Mouse (Mus musculus) limb, embryonic 11.5 days (tissue): ENCODE measurements at regions not wholly inside any gene's neighbourhood (a gene's known extent, or its start where the extent isn't known, plus 50 kb on each side); places are given as distances from the start of the nearest gene placed in this dataset.
A peak's percentile ranks its signal among the peaks of the same experiment; 100 is the strongest.

Experiments used
- ATAC-seq: fragments of 200-750 bp; cut with Nextera tagmentation; 2 replicates; pipeline ENCODE4 v1.8.0; 2017; ENCODE audit warnings: low read depth; ENCODE audit not compliant: insufficient number of reproducible peaks, low FRiP score, low TSS enrichment
- DNase-seq: peaks from one replicate; pipeline ENCODE4 v3.0.0-alpha.2; 2015; ENCODE audit warnings: low spot score
- H3K27ac ChIP-seq: fragments of 300-500 bp; sonication (generic); replicated peaks from 2 replicates; pipeline ENCODE4 v1.5.1; 2014; ENCODE audit warnings: low read depth, mild to moderate bottlenecking, low read length
- H3K27me3 ChIP-seq: fragments of 300-500 bp; sonication (generic); 2 replicates; pipeline ENCODE4 v1.6.1; 2014; ENCODE audit warnings: mild to moderate bottlenecking, low read length, mixed read lengths; ENCODE audit not compliant: control insufficient read depth, insufficient read depth
- H3K36me3 ChIP-seq: fragments of 300-500 bp; sonication (generic); 2 replicates; pipeline ENCODE4 v1.6.1; 2014; ENCODE audit warnings: mild to moderate bottlenecking, low read length, moderate library complexity, mixed read lengths; ENCODE audit not compliant: control insufficient read depth, insufficient read depth
- H3K4me1 ChIP-seq: fragments of 300-500 bp; sonication (generic); 2 replicates; pipeline ENCODE4 v1.6.1; 2014; ENCODE audit warnings: low read length, mixed read lengths; ENCODE audit not compliant: control insufficient read depth, insufficient read depth
- H3K4me2 ChIP-seq: fragments of 300-500 bp; sonication (generic); 2 replicates; pipeline ENCODE4 v1.6.1; 2014; ENCODE audit warnings: low read depth, mild to moderate bottlenecking, moderate library complexity; ENCODE audit not compliant: severe bottlenecking
- H3K4me3 ChIP-seq: fragments of 300-500 bp; sonication (generic); 2 replicates; pipeline ENCODE4 v1.5.1; 2014; ENCODE audit warnings: low read depth, low read length
- H3K9ac ChIP-seq: fragments of 300-500 bp; sonication (generic); 2 replicates; pipeline ENCODE4 v1.6.1; 2014; ENCODE audit warnings: mild to moderate bottlenecking, low read length
- H3K9me3 ChIP-seq: fragments of 300-500 bp; sonication (generic); 2 replicates; pipeline ENCODE4 v1.6.1; 2016; ENCODE audit warnings: low read length; ENCODE audit not compliant: control insufficient read depth
- WGBS: fragments of 180-500 bp; shearing (Covaris S2); extraction: QIAGEN DNeasy Blood & Tissue Kit; methylation state at CpG from one replicate; pipeline ENCODE4 v1.1.7; 2014; 5-methylcytosine and 5-hydroxymethylcytosine counted together

DNA sequence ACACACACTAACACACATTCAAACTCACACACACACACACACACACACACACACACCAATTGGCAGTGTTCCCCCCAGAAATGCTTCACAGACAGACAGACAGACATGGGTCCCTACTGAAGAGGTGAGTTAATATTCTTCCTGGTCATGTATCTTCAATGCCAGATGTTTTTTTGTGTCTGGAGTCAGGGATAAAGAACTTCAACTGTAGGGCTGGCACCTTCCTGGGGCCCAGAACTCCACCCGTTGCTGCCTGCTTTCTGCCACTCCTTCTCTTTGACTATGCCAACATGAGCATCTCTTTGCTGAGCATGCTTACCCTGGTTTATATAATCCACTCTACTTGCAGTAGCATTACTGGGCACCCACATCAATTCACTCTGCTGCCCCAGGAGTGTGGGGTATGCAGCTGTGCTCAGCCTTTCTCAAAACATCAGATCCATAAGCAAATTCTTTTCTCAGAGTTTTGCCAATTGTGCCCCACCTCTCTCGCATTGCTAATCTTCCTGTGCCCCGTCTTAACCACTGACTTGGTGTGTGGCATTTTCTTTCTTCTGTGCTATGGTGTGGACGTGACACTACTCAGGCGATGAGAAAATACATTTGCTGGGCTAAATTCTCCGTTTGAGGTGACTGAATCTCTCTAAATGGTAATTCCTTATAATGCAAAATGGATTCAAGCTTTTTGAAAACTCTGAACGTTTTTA lies 60.5 kb upstream of the Bach2 start:
- H3K9me3 ChIP-seq, result no peaks in the 10 kb centered on the region; the same call in 1 of the 2 replicates
- ATAC-seq (no peak), DNase-seq (no peak)
- WGBS, result 74% methylated on average over 7 of the region's 7 CpGs
- H3K27me3 ChIP-seq, result no peaks in the 10 kb centered on the region
- no peak overlapping the region for H3K4me3 ChIP-seq
- no peaks in the 10 kb centered on the region for H3K36me3 ChIP-seq
- no peak overlapping the region for H3K27ac ChIP-seq
- H3K4me1 ChIP-seq, result peaks cover 34% of the 10 kb centered on the region
- H3K9ac ChIP-seq, result no peak overlapping the region
- H3K4me2 ChIP-seq, result no peak overlapping the region

DNA sequence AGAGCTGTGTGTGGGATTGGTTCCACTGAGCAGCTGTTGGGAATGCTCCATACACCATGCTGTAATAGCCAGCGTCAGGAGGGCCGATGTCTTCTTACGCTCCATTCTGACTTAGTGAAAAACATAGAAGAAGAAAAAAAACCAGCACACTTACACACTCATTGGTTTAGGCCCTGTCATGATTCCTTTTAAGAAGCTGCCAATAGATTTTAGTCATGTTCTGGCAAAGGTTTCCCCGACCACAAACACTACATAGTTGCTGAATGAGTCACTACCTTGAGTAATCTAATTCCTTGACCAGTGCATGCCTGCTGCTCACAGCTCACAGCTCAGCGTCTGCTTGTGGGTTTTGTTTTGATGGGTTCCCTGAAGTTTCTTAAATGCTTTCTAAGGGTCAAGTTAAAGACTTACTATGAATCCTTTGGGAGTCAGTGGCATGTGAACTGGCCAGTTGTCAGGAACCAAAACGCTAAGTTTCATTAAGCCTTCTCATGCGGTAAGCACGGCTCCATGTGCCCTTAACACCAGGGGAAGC lies 58.8 kb upstream of the Bach2 start:
- H3K4me3 ChIP-seq, result no peak overlapping the region
- peak overlapping the region; percentile 65 for H3K27ac ChIP-seq
- no peak overlapping the region for H3K9ac ChIP-seq
- H3K36me3 ChIP-seq, result no peaks in the 10 kb centered on the region
- 47% methylated on average over 8 of the region's 8 CpGs for WGBS
- no peaks in the 10 kb centered on the region for H3K27me3 ChIP-seq
- no peak overlapping the region for H3K4me2 ChIP-seq
- H3K4me1 ChIP-seq, result peaks cover 32% of the 10 kb centered on the region
- no peak for DNase-seq
- peak; percentile 42; the same call in 1 of the 2 replicates for ATAC-seq
- H3K9me3 ChIP-seq, result no peaks in the 10 kb centered on the region; the same call in 1 of the 2 replicates

DNA sequence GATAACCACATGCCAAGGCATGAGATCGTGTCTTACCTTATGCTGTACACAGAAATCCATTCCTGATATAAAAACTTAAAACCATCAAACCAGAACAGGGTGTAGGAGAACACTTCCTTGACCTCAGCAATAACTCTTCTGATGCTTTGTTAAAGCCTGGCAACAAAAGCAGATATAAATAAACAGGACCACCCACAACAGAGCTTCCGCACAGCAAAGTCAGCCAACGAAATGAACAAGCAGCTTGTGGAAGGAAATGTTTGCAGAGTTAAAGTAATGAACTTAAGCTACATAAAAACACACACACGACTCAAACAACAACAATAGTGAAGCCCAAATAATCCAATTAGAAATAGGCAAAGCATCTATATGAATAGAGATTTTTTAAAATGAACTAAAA lies 54.8 kb upstream of the Bach2 start:
- Histone ChIP-seq H3K36me3 (no peaks in the 10 kb centered on the region), H3K27me3 (no peaks in the 10 kb centered on the region), H3K27ac (no peak overlapping the region), H3K9ac (no peak overlapping the region), H3K4me2 (no peak overlapping the region), H3K4me1 (peaks cover 9% of the 10 kb centered on the region; the same call in 1 of the 2 replicates), H3K4me3 (no peak overlapping the region), H3K9me3 (no peaks in the 10 kb centered on the region; the same call in 1 of the 2 replicates)
- 83% methylated on average over 4 of the region's 4 CpGs for WGBS
- no peak for DNase-seq
- no peak for ATAC-seq

DNA sequence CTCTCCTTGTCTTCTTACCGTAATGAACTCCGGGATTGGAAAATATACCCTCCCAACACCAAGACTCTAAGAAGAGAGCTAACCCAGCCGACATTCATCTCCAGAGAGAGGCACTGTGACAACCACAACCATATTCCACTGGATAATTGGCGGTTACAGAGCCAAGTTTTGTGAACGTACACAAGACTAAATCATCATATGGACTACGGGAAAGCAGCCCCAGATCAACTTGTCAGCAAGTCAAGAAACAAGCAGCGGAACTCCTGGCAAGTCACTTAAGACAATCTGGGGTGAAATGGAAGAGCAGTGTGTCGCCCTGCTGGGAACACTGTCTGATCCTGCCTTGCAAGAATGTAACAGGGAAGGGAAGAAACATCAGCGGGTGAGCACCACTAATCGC lies 52.6 kb upstream of the Bach2 start:
- no peaks in the 10 kb centered on the region for H3K27me3 ChIP-seq
- ATAC-seq (no peak), DNase-seq (no peak)
- no peaks in the 10 kb centered on the region for H3K36me3 ChIP-seq
- H3K4me2 ChIP-seq, result no peak overlapping the region
- H3K4me1 ChIP-seq, result no peaks in the 10 kb centered on the region; the same call in 1 of the 2 replicates
- H3K9me3 ChIP-seq, result no peaks in the 10 kb centered on the region; the same call in 1 of the 2 replicates
- H3K9ac ChIP-seq, result no peak overlapping the region
- WGBS, result 83% methylated on average over 10 of the region's 10 CpGs
- H3K27ac ChIP-seq, result no peak overlapping the region
- H3K4me3 ChIP-seq, result no peak overlapping the region

DNA sequence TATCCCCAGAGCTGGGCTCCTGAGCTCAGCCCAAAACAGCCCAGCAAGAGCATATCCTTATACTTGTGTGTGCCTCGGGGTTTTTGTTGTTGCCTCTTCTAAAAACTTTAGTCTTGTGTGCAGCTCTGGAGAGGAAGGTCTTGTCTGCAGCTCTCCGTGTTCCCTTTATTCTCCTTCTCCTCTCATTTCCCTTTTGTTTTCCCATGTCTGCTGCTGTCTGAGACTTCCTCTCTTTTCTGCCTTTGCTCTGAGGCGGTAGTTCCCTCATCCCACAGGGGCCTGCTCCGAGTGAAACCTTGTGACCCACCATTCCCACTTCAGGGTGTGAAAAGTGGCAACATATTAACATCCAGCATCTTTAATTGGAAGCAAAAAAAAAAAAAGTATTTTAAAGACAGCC lies 51.5 kb upstream of the Bach2 start:
- Histone ChIP-seq H3K27ac (no peak overlapping the region), H3K36me3 (no peaks in the 10 kb centered on the region), H3K9ac (no peak overlapping the region), H3K4me1 (no peaks in the 10 kb centered on the region; the same call in 1 of the 2 replicates), H3K4me2 (no peak overlapping the region), H3K27me3 (no peaks in the 10 kb centered on the region), H3K9me3 (no peaks in the 10 kb centered on the region), H3K4me3 (no peak overlapping the region)
- WGBS, result 67% methylated on average over 4 of the region's 4 CpGs
- ATAC-seq, result no peak
- DNase-seq, result no peak

DNA sequence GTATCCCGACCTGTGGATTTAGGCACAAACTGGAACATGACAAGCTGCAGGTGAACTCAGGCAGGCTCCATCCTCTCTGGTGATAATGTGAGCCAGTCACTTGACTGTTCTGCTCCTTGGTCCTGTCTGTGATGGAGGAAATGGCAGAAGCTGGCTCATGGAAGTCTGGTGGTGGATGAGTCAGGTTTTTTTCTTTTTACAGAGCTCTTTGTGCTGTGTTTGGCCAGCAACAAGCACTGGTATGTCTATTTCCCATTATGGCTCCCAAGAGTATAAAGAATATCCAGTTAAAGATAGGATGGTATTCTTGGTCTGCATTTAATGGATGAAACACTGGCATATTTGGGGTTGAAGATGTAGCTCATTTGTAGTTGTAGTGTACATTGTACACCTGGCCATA lies 50.5 kb upstream of the Bach2 start:
- no peaks in the 10 kb centered on the region for H3K36me3 ChIP-seq
- no peak overlapping the region for H3K4me3 ChIP-seq
- no peak overlapping the region for H3K4me2 ChIP-seq
- 93% methylated on average over 1 of the region's 1 CpGs for WGBS
- no peak overlapping the region for H3K27ac ChIP-seq
- H3K9me3 ChIP-seq, result no peaks in the 10 kb centered on the region
- DNase-seq, result no peak
- ATAC-seq, result no peak
- no peaks in the 10 kb centered on the region for H3K27me3 ChIP-seq
- H3K4me1 ChIP-seq, result no peaks in the 10 kb centered on the region; the same call in 1 of the 2 replicates
- no peak overlapping the region for H3K9ac ChIP-seq

DNA sequence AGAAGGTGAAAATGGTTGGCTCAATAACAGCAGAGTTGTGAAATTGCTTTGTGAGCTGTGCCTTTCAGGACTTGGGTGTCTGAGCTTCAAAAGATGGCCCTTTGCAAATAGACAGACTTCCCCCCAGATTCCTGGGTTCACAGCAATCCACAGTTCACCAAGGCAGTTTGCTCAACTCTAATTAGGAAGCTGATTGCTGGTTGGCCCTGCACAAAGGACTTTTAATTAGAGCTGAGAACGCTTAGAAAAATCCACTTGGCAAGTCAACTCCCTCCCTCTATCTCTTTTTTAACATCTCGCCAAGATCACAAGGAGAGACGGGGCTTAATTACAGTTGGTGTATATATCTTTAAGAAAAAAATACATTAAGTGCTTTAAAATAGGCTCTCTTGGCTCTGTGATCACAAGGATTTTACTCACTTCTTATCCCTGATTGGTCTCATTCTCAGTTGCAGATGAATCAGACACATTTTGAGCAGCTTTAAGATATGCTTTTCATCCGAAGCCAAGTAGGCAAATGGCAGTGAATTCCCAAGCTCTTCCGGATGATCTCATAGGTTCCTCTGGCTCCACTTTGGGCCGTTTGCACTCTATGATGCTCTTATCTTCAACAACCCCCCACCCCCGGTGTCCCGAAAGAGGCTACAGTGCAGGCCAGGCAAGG lies 49.7 kb upstream of the Bach2 start:
- Histone ChIP-seq H3K27ac (no peak overlapping the region), H3K9ac (no peak overlapping the region), H3K36me3 (no peaks in the 10 kb centered on the region), H3K4me3 (no peak overlapping the region), H3K4me2 (no peak overlapping the region), H3K9me3 (no peaks in the 10 kb centered on the region), H3K4me1 (no peaks in the 10 kb centered on the region; the same call in 1 of the 2 replicates), H3K27me3 (no peaks in the 10 kb centered on the region)
- DNase-seq (no peak), ATAC-seq (no peak)
- 70% methylated on average over 8 of the region's 8 CpGs for WGBS
